Mouse (Mus musculus) spleen, adult 18-20 months (tissue): ENCODE results near the gene Sirt5.
A peak's percentile ranks its signal among the peaks of the same experiment; 100 is the strongest.

Source experiments
- DNase-seq, 2 experiments: peaks; one replicate each; pipeline ENCODE4 v3.0.0; 2022; ENCODE audit warnings: mixed read lengths in 2 of 2

Gene Sirt5

DNA sequence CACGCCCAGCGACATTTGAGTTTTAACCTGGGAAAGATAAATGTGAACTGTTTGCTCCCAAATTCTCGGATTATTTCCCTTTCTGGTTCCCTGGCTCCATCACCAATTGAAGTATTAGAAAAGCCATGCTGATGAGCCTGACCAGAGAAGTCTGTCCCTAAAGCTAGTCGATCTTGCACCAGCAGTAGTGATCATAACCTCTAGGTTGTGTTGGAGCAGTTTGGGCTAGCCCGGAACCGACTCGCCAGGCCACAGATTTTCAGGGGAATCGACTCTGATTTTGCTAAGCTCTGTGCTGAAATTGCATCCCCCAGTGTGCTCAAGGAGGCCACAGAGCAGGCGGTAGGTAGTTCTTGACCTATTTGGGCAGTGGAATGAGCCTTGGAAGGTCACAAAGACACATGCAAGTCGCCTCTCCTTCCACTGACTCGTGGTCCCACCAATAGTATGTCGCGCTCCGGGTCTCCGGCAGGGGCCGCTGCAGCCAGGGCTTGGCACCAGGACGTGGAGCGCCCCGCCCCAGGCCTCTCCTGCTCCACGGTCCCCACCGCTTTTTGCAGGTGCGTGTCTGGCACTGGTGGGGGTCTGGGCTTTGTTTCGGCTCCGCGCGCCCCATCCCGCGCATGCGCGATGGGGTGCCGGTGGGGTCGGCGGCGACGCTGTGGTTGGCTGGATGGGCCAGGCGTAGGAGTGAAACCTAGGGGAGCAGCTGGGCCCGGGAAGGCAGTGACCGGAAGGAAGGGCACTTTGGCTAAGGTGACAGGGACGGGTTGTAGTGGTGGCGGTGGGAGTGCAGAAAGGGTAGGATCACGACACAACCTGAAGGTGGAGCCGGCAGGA is at the start of gene Sirt5:
Gene Sirt5 (plus strand): TSS at position 512 of the 840 bp plus-strand sequence.
- peak; percentile 79 to 92 for DNase-seq

- no peak for DNase-seq
Measured at GRCm38 (mm10) chr13:43317411-43317810, 47.9 kb upstream of the Sirt5 start.

GRCm38 (mm10) chr13:43319396-43319795 is 45.9 kb upstream of the Sirt5 start:
- DNase-seq, result no peak

- peak in 1 of 2 experiments; percentile 6 for DNase-seq
Measured at GRCm38 (mm10) chr13:43321492-43321891, 43.8 kb upstream of the Sirt5 start.

GRCm38 (mm10) chr13:43325427-43325826 is 39.9 kb upstream of the Sirt5 start:
- DNase-seq, result no peak

DNA sequence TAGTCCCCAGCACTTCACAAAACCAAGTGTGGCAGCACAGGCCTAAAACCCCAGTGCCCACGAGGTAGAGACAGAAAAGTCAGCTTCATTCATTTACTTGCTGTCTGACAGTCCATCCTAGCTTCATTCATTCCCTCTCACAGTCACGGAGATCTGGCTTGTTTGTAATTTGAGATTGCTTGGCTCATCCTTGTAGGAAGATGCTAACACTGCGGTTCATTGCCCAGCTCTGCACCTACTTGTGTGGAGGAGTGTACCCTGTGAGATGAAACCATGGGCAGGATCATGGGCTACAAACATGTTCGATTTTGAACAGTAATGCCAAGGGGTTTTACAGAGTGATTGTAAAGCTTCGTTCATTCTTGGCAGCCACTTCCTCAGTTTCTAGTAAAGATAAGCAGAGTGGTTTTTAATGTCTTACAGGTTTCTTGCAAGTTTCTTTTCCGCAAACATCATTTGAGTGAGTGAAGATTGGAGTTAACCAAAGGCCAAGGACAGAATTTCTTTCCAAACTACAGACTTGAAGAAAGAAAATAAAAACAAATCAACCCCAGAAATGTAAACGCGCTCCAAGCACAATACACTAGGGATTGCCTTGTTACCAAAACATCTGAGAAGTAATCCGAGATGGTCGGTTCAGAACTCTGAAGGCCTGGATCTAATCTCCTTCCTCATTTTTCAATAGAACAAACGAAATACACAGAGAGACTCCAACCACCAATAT is 33.4 kb upstream of the Sirt5 start:
- no peak for DNase-seq

DNA sequence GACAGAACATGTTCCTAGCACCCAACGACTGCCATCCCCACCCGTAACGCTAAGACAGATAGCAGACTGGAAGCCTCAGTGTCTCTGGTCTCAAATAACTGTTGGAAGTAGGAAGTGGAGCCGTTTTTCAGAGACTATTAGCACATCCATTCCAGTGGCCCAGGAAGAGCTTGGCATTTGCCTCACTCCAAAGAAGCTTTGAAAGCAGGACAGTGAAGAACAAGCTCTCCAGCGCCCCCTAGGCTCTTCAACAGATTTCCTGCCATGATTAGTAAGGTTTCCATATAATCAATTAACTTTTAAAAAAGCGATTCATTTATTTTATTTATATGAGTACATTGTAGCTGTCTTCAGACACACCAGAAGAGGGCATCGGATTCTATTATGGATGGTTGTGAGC is 32.7 kb upstream of the Sirt5 start:
- peak in 1 of 2 experiments; percentile 36 for DNase-seq

DNA sequence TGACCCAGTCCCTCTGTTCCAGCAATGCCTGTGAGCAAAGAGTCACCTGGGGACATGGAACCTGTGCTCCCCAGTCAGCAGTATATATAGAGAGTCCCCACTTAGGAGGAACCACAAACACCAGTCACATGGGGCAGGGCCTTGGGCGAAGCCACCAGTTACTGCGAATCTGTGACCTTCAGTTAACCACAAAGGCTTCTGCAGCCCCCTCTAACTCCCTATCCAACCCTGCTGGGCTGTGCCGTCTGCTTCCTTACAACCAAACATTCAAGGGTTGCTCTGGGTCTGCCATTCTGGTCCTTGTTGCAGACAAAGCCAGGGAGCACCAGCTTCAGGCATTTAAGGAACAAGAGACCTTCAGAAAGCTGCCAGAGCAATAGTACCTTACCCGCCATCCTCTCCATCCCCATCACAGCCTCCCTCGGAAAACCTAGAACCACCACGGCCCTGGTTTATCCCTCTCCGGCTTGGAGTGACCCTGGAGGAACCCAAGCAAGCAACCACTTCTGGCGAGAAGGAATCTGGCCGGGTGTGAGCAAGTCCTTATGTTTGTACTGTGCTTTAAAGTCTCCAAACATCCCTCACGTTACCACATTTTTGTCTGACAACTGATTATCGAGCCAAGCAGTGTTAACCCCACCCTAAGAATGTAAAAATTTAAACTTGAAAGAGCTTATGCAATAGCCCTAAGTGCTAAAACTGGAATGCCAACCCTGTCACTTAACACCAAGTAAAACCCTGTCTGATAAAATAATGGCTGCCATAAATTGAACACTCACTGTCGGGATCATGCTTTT is 28.7 kb upstream of the Sirt5 start:
- DNase-seq, result no peak

GRCm38 (mm10) chr13:43338001-43338400 is 27.3 kb upstream of the Sirt5 start:
- no peak for DNase-seq

GRCm38 (mm10) chr13:43338632-43339031 is 26.7 kb upstream of the Sirt5 start:
- no peak for DNase-seq

DNA sequence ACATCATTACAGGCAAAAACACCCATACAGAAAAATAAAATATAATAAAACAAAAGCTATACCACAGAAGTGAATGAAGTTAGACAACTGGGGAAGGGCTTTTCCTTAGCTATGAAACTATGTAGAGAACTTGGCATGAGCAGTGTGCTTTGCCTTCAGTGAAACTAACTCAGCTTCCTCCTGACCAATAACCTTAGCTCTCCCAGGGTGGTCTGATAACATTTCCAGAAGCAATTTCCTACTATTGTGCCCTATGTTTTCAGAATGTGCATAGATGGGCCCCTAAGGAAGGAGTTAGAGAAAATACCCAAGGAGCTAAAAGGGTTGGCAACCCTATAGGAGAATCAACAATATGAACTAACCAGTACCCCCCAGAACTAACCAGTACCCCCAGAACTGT is 18.5 kb upstream of the Sirt5 start:
- no peak for DNase-seq

- DNase-seq, result no peak
Measured at GRCm38 (mm10) chr13:43349376-43349775, 15.9 kb upstream of the Sirt5 start.

- no peak for DNase-seq
Measured at GRCm38 (mm10) chr13:43350489-43351169, 14.7 kb upstream of the Sirt5 start.

- no peak for DNase-seq
Measured at GRCm38 (mm10) chr13:43353356-43353755, 11.9 kb upstream of the Sirt5 start.

- no peak for DNase-seq
Measured at GRCm38 (mm10) chr13:43354362-43354761, 10.9 kb upstream of the Sirt5 start.

DNA sequence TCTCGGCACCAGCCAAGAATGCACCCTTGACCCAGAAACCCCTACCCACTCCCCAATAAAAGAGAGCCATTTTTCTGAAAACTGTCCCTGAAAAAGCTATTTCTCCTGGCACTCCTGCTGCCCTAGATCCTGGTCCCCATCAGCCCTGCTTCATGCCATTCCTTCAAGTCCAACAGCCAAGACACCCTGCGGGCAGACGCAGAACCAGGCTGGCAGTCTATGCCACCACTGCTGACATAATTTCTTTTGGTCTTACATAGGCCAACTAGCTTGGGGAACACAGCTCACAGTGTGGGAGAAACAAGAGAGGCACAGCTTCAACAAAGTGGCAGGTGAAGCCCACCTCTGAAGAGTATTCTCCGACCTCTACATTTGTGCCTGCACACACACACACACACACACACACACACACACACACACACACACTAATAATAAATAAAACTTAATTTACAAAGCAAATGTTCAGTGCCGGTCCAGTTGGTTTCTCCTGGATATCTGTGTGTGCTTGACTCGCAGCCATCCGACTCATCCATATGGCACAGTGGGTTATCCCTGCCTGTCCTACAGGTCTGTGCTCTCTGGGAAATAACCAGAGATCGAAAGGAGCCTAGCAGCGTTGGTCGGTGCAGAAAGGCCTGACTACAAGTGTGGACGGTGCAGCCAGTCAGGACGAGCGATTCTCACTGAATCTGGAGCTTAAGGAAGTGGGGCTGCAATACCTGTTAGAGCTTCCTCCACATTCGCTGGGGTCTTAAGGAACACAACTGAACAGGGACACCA is 8.8 kb upstream of the Sirt5 start:
- DNase-seq, result no peak

- DNase-seq, result no peak
Measured at GRCm38 (mm10) chr13:43360534-43360933, 4.8 kb upstream of the Sirt5 start.

DNA sequence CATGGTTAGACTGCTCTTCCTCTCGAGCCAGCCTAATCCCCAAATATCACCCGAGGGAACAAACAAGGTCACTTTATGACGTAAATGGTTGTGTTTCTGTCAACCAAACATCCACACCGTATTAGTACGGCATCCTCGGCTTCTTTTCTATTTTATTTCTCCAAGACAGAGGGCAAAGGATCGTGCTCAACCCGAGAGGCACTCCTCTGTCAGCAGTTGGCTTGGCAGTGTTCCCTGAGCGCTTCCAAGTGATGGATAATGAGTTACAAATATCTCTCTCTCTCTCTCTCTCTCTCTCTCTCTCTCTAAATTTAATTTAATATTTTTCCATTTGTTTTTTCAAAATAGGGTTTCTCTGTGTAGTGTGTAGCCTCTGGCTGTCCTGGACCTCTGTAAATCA is 2.9 kb upstream of the Sirt5 start:
- no peak for DNase-seq

DNA sequence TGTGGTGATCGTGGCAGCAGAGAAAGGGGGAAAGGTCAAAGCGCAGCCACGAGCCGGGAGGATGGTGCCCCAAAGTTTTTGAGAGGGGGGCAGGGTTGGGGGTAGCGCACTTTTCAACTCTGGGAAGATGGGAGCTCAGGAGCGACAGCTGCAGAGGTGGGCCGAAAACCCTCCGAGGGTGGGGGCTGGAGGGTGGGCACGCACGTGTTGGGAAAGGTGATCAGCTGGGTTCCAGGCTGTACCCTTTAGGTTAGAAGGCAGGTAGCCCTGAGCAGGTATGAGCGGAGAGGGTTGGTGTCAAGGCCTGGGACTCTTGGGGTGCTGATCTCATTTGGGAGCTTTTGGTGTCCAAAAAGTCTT is 509 bp downstream of the Sirt5 start:
- DNase-seq, result peak in 1 of 2 experiments; percentile 10

GRCm38 (mm10) chr13:43370063-43370462 is 4.8 kb downstream of the Sirt5 start:
- no peak for DNase-seq

- no peak for DNase-seq
Measured at GRCm38 (mm10) chr13:43372892-43373291, 7.6 kb downstream of the Sirt5 start.

DNA sequence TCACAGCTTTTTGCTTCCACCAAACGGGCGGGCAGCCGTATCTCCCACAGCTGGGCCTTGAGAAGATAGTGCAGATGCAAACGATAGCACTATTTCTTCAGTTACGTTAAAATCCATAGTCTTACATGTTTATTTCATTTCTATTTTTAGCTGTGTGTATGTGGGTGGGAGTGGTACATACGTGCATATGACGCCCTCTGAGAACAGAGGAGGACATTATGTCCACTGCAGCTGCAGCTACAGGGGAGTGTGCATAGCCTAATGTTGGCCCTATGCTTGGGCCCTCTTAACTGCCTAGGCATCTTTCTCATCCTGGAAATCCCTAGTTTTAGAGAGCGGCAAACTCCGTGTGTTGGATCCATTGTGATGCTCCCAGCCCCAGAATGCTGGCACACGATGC is 8.9 kb downstream of the Sirt5 start:
- DNase-seq, result no peak
